Mouse (Mus musculus) R1 (cell line): ENCODE measurements around the gene Sh3bgrl.

Experiments used
- DNase-seq: peaks from one replicate; pipeline ENCODE4 v3.0.0-alpha.2; 2018; ENCODE audit warnings: low read depth, low spot score

Sh3bgrl gene

GRCm38 (mm10) chrX:109131834-109132233 lies 36.7 kb downstream of the Sh3bgrl start:
- no peak for DNase-seq

GRCm38 (mm10) chrX:109132463-109132862 lies 37.3 kb downstream of the Sh3bgrl start:
- no peak for DNase-seq

- DNase-seq, result no peak
Observed at GRCm38 (mm10) chrX:109133500-109133899, 38.3 kb downstream of the Sh3bgrl start.

GRCm38 (mm10) chrX:109136306-109136705 lies 41.1 kb downstream of the Sh3bgrl start:
- no peak for DNase-seq

GRCm38 (mm10) chrX:109136820-109137219 lies 41.7 kb downstream of the Sh3bgrl start:
- no peak for DNase-seq

- no peak for DNase-seq
Observed at GRCm38 (mm10) chrX:109137295-109137694, 42.1 kb downstream of the Sh3bgrl start.

GRCm38 (mm10) chrX:109141337-109141870 lies 46.2 kb downstream of the Sh3bgrl start:
- no peak for DNase-seq

- no peak for DNase-seq
Observed at GRCm38 (mm10) chrX:109142281-109142680, 47.1 kb downstream of the Sh3bgrl start.

GRCm38 (mm10) chrX:109145779-109146178 lies 50.6 kb downstream of the Sh3bgrl start:
- no peak for DNase-seq

GRCm38 (mm10) chrX:109147108-109147507 lies 51.9 kb downstream of the Sh3bgrl start:
- DNase-seq, result no peak

GRCm38 (mm10) chrX:109151228-109151627 lies 56.1 kb downstream of the Sh3bgrl start:
- no peak for DNase-seq

- DNase-seq, result no peak
Observed at GRCm38 (mm10) chrX:109160326-109160725, 65.2 kb downstream of the Sh3bgrl start.

GRCm38 (mm10) chrX:109160901-109161300 lies 65.7 kb downstream of the Sh3bgrl start:
- no peak for DNase-seq

GRCm38 (mm10) chrX:109175038-109175437 lies 79.9 kb downstream of the Sh3bgrl start:
- DNase-seq, result no peak

- DNase-seq, result peak; percentile 10
Observed at GRCm38 (mm10) chrX:109175470-109175869, 80.3 kb downstream of the Sh3bgrl start.

GRCm38 (mm10) chrX:109184706-109185478 lies 89.7 kb downstream of the Sh3bgrl start:
- DNase-seq, result no peak

- DNase-seq, result no peak
Observed at GRCm38 (mm10) chrX:109189607-109190006, 94.4 kb downstream of the Sh3bgrl start.

GRCm38 (mm10) chrX:109190969-109191368 lies 95.8 kb downstream of the Sh3bgrl start:
- DNase-seq, result no peak

- no peak for DNase-seq
Observed at GRCm38 (mm10) chrX:109191436-109191835, 96.3 kb downstream of the Sh3bgrl start.

- no peak for DNase-seq
Observed at GRCm38 (mm10) chrX:109196468-109196867, 101.3 kb downstream of the Sh3bgrl start, which contains the start of gene Gm6377. Gm6377 (plus strand) TSS chrX:109196756.

GRCm38 (mm10) chrX:109207843-109208242 lies 112.7 kb downstream of the Sh3bgrl start:
- no peak for DNase-seq

GRCm38 (mm10) chrX:109228720-109229119 lies 133.6 kb downstream of the Sh3bgrl start:
- no peak for DNase-seq

GRCm38 (mm10) chrX:109235383-109236036 lies 140.3 kb downstream of the Sh3bgrl start:
- no peak for DNase-seq
